Mouse (Mus musculus) MEL (cell line): ENCODE measurements at regions not wholly inside any gene's neighbourhood (a gene's known extent, or its start where the extent isn't known, plus 50 kb on each side); places are given as distances from the start of the nearest gene placed in this dataset.

Experiments used
- DNase-seq: peaks from one replicate; pipeline ENCODE4 v3.0.0; 2011; ENCODE audit warnings: low read depth, low spot score
- H3K27ac ChIP-seq: 2 replicates; pipeline ENCODE4 v1.5.1; 2012; ENCODE audit warnings: low read depth, mild to moderate bottlenecking, control low read depth, low read length, moderate library complexity; ENCODE audit not compliant: control insufficient read depth
- H3K27me3 ChIP-seq, 2 experiments: fragments of 150-350 bp in 1 of 2; sonication (generic) in 1 of 2; 2 replicates each; pipeline ENCODE4 v1.6.1; 2012; ENCODE audit warnings: low read length in 2 of 2, mild to moderate bottlenecking in 2 of 2, improper control_type of control experiment in 1 of 2, moderate library complexity in 1 of 2; ENCODE audit not compliant: insufficient read depth in 2 of 2, control insufficient read depth in 1 of 2
- H3K36me3 ChIP-seq, 2 experiments: 2 replicates each; pipeline ENCODE4 v1.6.1; 2012 to 2014; ENCODE audit warnings: low read length in 2 of 2, improper control_type of control experiment in 1 of 2, inconsistent platforms in 1 of 2, mild to moderate bottlenecking in 1 of 2; ENCODE audit not compliant: insufficient read depth in 2 of 2, control insufficient read depth in 1 of 2
- H3K4me1 ChIP-seq, 2 experiments: fragments of 150-350 bp in 1 of 2; sonication (generic) in 1 of 2; 2 replicates each; pipeline ENCODE4 v1.6.1; 2012; ENCODE audit warnings: low read length in 2 of 2, improper control_type of control experiment in 1 of 2, mild to moderate bottlenecking in 1 of 2; ENCODE audit not compliant: insufficient read depth in 2 of 2, control insufficient read depth in 1 of 2
- H3K4me3 ChIP-seq, 2 experiments: fragments of 150-350 bp in 1 of 2; sonication (generic) in 1 of 2; 2 replicates each; pipeline ENCODE4 v1.5.1; 2012; ENCODE audit warnings: low read depth in 2 of 2, low read length in 2 of 2, mild to moderate bottlenecking in 2 of 2, moderate library complexity in 2 of 2, control low read depth in 1 of 2, improper control_type of control experiment in 1 of 2; ENCODE audit not compliant: control insufficient read depth in 1 of 2, insufficient read depth in 1 of 2
- H3K79me2 ChIP-seq: 2 replicates; pipeline ENCODE4 v1.6.1; 2012; ENCODE audit warnings: mild to moderate bottlenecking, low read length, moderate library complexity; ENCODE audit not compliant: control insufficient read depth, poor library complexity, insufficient read depth
- H3K9ac ChIP-seq: 2 replicates; pipeline ENCODE4 v1.6.1; 2012; ENCODE audit warnings: low read depth, mild to moderate bottlenecking, control low read depth, low read length, moderate library complexity; ENCODE audit not compliant: control insufficient read depth, poor library complexity, severe bottlenecking
- H3K9me3 ChIP-seq: fragments of 150-350 bp; sonication (generic); replicated peaks from 2 replicates; pipeline ENCODE4 v1.6.1; 2012; ENCODE audit warnings: mild to moderate bottlenecking, low read length, improper control_type of control experiment, moderate library complexity; ENCODE audit not compliant: insufficient read depth
- BHLHE40 ChIP-seq: IDR thresholded peaks from 2 replicates; pipeline ENCODE4 v1.6.1; 2012; ENCODE audit warnings: low read depth, mild to moderate bottlenecking, inconsistent platforms, low read length, improper control_type of control experiment, borderline replicate concordance
- CHD1 ChIP-seq: IDR thresholded peaks from 2 replicates; pipeline ENCODE4 v1.6.1; 2012; ENCODE audit warnings: low read depth, mild to moderate bottlenecking, inconsistent platforms, low read length, improper control_type of control experiment
- CHD2 ChIP-seq: IDR thresholded peaks from 2 replicates; pipeline ENCODE4 v1.6.1; 2011; ENCODE audit warnings: low read length, improper control_type of control experiment
- CTCF ChIP-seq, 3 experiments: IDR thresholded peaks in 2 of 3; conservative IDR thresholded peaks in 1 of 3; 2 replicates each; pipeline ENCODE4 v1.5.1; 2011 to 2012; ENCODE audit warnings: low read length in 3 of 3, low read depth in 2 of 3, mild to moderate bottlenecking in 2 of 3, improper control_type of control experiment in 1 of 3, inconsistent platforms in 1 of 3, mixed read lengths in 1 of 3, moderate library complexity in 1 of 3; ENCODE audit not compliant: control insufficient read depth in 1 of 3, insufficient read depth in 1 of 3, poor library complexity in 1 of 3, severe bottlenecking in 1 of 3
- E2F4 ChIP-seq: IDR thresholded peaks from 2 replicates; pipeline ENCODE4 v1.6.1; 2011; ENCODE audit warnings: low read depth, low read length, improper control_type of control experiment, borderline replicate concordance
- EP300 ChIP-seq, 2 experiments: IDR thresholded peaks; 2 replicates each; pipeline ENCODE4 v1.6.1; 2011; ENCODE audit warnings: improper control_type of control experiment in 2 of 2, low read length in 2 of 2, low read depth in 1 of 2, mild to moderate bottlenecking in 1 of 2
- ETS1 ChIP-seq: IDR thresholded peaks from 2 replicates; pipeline ENCODE4 v1.6.1; 2012; ENCODE audit warnings: low read depth, mild to moderate bottlenecking, inconsistent platforms, low read length, improper control_type of control experiment, moderate library complexity
- GABPA ChIP-seq: IDR thresholded peaks from 2 replicates; pipeline ENCODE4 v1.6.1; 2012; ENCODE audit warnings: low read depth, mild to moderate bottlenecking, inconsistent platforms, low read length, improper control_type of control experiment, moderate library complexity
- GATA1 ChIP-seq: IDR thresholded peaks from 2 replicates; pipeline ENCODE4 v1.6.1; 2011; ENCODE audit warnings: low read depth, low read length, improper control_type of control experiment
- HCFC1 ChIP-seq: IDR thresholded peaks from 2 replicates; pipeline ENCODE4 v1.6.1; 2012; ENCODE audit warnings: low read depth, mild to moderate bottlenecking, inconsistent platforms, low read length, improper control_type of control experiment, moderate library complexity
- JUND ChIP-seq: IDR thresholded peaks from 2 replicates; pipeline ENCODE4 v1.6.1; 2011; ENCODE audit warnings: low read depth, mild to moderate bottlenecking, improper control_type of control experiment, low read length
- KAT2A ChIP-seq: conservative IDR thresholded peaks from 2 replicates; pipeline ENCODE4 v1.6.1; 2012; ENCODE audit warnings: low read depth, low read length, improper control_type of control experiment, inconsistent platforms
- MAFK ChIP-seq: IDR thresholded peaks from 2 replicates; pipeline ENCODE4 v1.6.1; 2011; ENCODE audit warnings: low read depth, mild to moderate bottlenecking, low read length, improper control_type of control experiment, borderline replicate concordance
- MAX ChIP-seq: IDR thresholded peaks from 2 replicates; pipeline ENCODE4 v1.6.1; 2011; ENCODE audit warnings: low read length, improper control_type of control experiment
- MAZ ChIP-seq: IDR thresholded peaks from 2 replicates; pipeline ENCODE4 v1.6.1; 2012; ENCODE audit warnings: low read depth, mild to moderate bottlenecking, inconsistent platforms, low read length, improper control_type of control experiment
- MEF2A ChIP-seq: IDR thresholded peaks from 2 replicates; pipeline ENCODE4 v1.6.1; 2014; ENCODE audit warnings: low read depth, mild to moderate bottlenecking, inconsistent platforms, low read length, improper control_type of control experiment; ENCODE audit not compliant: poor library complexity, insufficient replicate concordance, severe bottlenecking; ENCODE audit errors: extremely low read depth
- MXI1 ChIP-seq: IDR thresholded peaks from 2 replicates; pipeline ENCODE4 v1.6.1; 2011; ENCODE audit warnings: mild to moderate bottlenecking, low read depth, low read length, improper control_type of control experiment
- MYB ChIP-seq: IDR thresholded peaks from 2 replicates; pipeline ENCODE4 v1.6.1; 2011; ENCODE audit warnings: mild to moderate bottlenecking, low read depth, low read length, improper control_type of control experiment
- MYC ChIP-seq: IDR thresholded peaks from 2 replicates; pipeline ENCODE4 v1.6.1; 2011; ENCODE audit warnings: low read depth, mild to moderate bottlenecking, low read length, improper control_type of control experiment, moderate library complexity
- NELFE ChIP-seq: IDR thresholded peaks from 2 replicates; pipeline ENCODE4 v1.6.1; 2011; ENCODE audit warnings: low read depth, low read length, improper control_type of control experiment
- NRF1 ChIP-seq: IDR thresholded peaks from 2 replicates; pipeline ENCODE4 v1.6.1; 2014; ENCODE audit warnings: low read depth, mild to moderate bottlenecking, inconsistent platforms, low read length, improper control_type of control experiment, moderate library complexity; ENCODE audit not compliant: poor library complexity, insufficient read depth, severe bottlenecking
- POLR2A ChIP-seq, 2 experiments: IDR thresholded peaks; 2 replicates each; pipeline ENCODE4 v1.6.1; 2011 to 2012; ENCODE audit warnings: low read length in 2 of 2, mild to moderate bottlenecking in 2 of 2, control low read depth in 1 of 2, improper control_type of control experiment in 1 of 2, low read depth in 1 of 2, moderate library complexity in 1 of 2; ENCODE audit not compliant: control insufficient read depth in 1 of 2, insufficient read depth in 1 of 2, poor library complexity in 1 of 2
- POLR2AphosphoS2 ChIP-seq: IDR thresholded peaks from 2 replicates; pipeline ENCODE4 v1.6.1; 2011; ENCODE audit warnings: low read length, improper control_type of control experiment
- POLR2AphosphoS5 ChIP-seq: IDR thresholded peaks from 2 replicates; pipeline ENCODE4 v1.6.1; 2012; ENCODE audit warnings: low read depth, borderline replicate concordance, mild to moderate bottlenecking, inconsistent platforms, low read length, moderate library complexity, mixed read lengths
- RAD21 ChIP-seq: IDR thresholded peaks from 2 replicates; pipeline ENCODE4 v1.6.1; 2011; ENCODE audit warnings: mild to moderate bottlenecking, low read depth, low read length, improper control_type of control experiment
- RCOR1 ChIP-seq: IDR thresholded peaks from 2 replicates; pipeline ENCODE4 v1.6.1; 2012; ENCODE audit warnings: low read depth, mild to moderate bottlenecking, inconsistent platforms, low read length, improper control_type of control experiment
- SIN3A ChIP-seq: IDR thresholded peaks from 2 replicates; pipeline ENCODE4 v1.6.1; 2012; ENCODE audit warnings: low read length, improper control_type of control experiment, inconsistent platforms
- SMC3 ChIP-seq: IDR thresholded peaks from 2 replicates; pipeline ENCODE4 v1.6.1; 2011; ENCODE audit warnings: low read depth, low read length, improper control_type of control experiment
- TAL1 ChIP-seq: IDR thresholded peaks from 2 replicates; pipeline ENCODE4 v1.6.1; 2012; ENCODE audit warnings: mild to moderate bottlenecking, inconsistent platforms, low read length, moderate library complexity, mixed read lengths
- TBP ChIP-seq: IDR thresholded peaks from 2 replicates; pipeline ENCODE4 v1.8.0; 2011; ENCODE audit warnings: low read depth, low read length, improper control_type of control experiment
- TCF12 ChIP-seq: IDR thresholded peaks from 2 replicates; pipeline ENCODE4 v1.6.1; 2014; ENCODE audit warnings: low read depth, mild to moderate bottlenecking, inconsistent platforms, low read length, improper control_type of control experiment, moderate library complexity
- UBTF ChIP-seq: IDR thresholded peaks from 2 replicates; pipeline ENCODE4 v1.6.1; 2012; ENCODE audit warnings: low read depth, mild to moderate bottlenecking, inconsistent platforms, low read length, improper control_type of control experiment, moderate library complexity, borderline replicate concordance; ENCODE audit not compliant: insufficient read depth
- USF1 ChIP-seq: IDR thresholded peaks from 2 replicates; pipeline ENCODE4 v1.6.1; 2014; ENCODE audit warnings: low read depth, mild to moderate bottlenecking, inconsistent platforms, low read length, improper control_type of control experiment, moderate library complexity
- ZC3H11A ChIP-seq: IDR thresholded peaks from 2 replicates; pipeline ENCODE4 v1.6.1; 2012; ENCODE audit warnings: low read depth, mild to moderate bottlenecking, inconsistent platforms, low read length, improper control_type of control experiment
- ZKSCAN1 ChIP-seq: IDR thresholded peaks from 2 replicates; pipeline ENCODE4 v1.6.1; 2012; ENCODE audit warnings: low read depth, mild to moderate bottlenecking, inconsistent platforms, low read length, improper control_type of control experiment, moderate library complexity
- ZMIZ1 ChIP-seq: IDR thresholded peaks from 2 replicates; pipeline ENCODE4 v1.6.1; 2012; ENCODE audit warnings: low read depth, mild to moderate bottlenecking, inconsistent platforms, low read length, improper control_type of control experiment, moderate library complexity
- ZNF384 ChIP-seq: IDR thresholded peaks from 2 replicates; pipeline ENCODE4 v1.6.1; 2012; ENCODE audit warnings: low read depth, mild to moderate bottlenecking, inconsistent platforms, low read length, improper control_type of control experiment

GRCm38 (mm10) chr13:60467821-60468579, 133.7 kb upstream of the Dapk1 start:
- no peak overlapping the region for H3K27ac ChIP-seq
- H3K9me3 ChIP-seq: no peaks in the 10 kb centered on the region
- peak; percentile 69 for DNase-seq
- H3K27me3 ChIP-seq: no peaks in the 10 kb centered on the region
- peak overlapping the region in 1 of 2 experiments; percentile 16; a peak in 1 of 4 replicates for H3K4me3 ChIP-seq
- H3K4me1 ChIP-seq: no peaks in the 10 kb centered on the region
- no peak overlapping the region for H3K9ac ChIP-seq
- H3K36me3 ChIP-seq: no peaks in the 10 kb centered on the region
- no peaks in the 10 kb centered on the region for H3K79me2 ChIP-seq
- TF ChIP-seq TAL1 (no peak), MYB (no peak), POLR2AphosphoS5 (no peak), ZNF384 (no peak), NRF1 (no peak), BHLHE40 (no peak), ZKSCAN1 (no peak), GATA1 (peak; percentile 66), ZC3H11A (peak; percentile 92), POLR2A (IDR thresholded peaks at IDR 0.05; ENCODE audit: control insufficient read depth in 1 of 2, insufficient read depth in 1 of 2, low read depth in 1 of 2, low read length in 2 of 2, poor library complexity in 1 of 2) (no peak), MXI1 (0 out of 2 replicates have a peak, but pooled peaks have one; percentile 33), MAX (no peak), RCOR1 (no peak), MYC (no peak), CHD2 (no peak), RAD21 (peak; percentile 95), TBP (no peak), UBTF (no peak), ETS1 (no peak), CHD1 (no peak), POLR2AphosphoS2 (no peak), MAFK (no peak), ZMIZ1 (no peak), SMC3 (peak; percentile 92), USF1 (no peak), JUND (no peak), TCF12 (no peak), HCFC1 (no peak), E2F4 (no peak), GABPA (no peak), KAT2A (no peak), EP300 (IDR thresholded peaks at IDR 0.05; ENCODE audit: low read depth in 1 of 2, low read length in 2 of 2) (no peak), MAZ (0 out of 2 replicates have a peak, but pooled peaks have one; percentile 31), CTCF (IDR thresholded peaks at IDR 0.05 in 2 of 3, conservative IDR thresholded peaks at IDR 0.05 in 1 of 3; ENCODE audit: control insufficient read depth in 1 of 3, insufficient read depth in 1 of 3, low read depth in 2 of 3, low read length in 3 of 3, poor library complexity in 1 of 3, severe bottlenecking in 1 of 3) (peak; percentile 23 to 94 (median 75); a peak in 5 of 6 replicates), MEF2A (no peak), SIN3A (0 out of 2 replicates have a peak, but pooled peaks have one; percentile 28), NELFE (no peak)
